Mouse (Mus musculus): Measurements from ENCODE around the gene Itpripl1.
"Not testable (repeated sequence)": the region's sequence is repeated elsewhere in the genome, so short reads cannot be mapped to it uniquely, and the experiment has no call there.

Itpripl1 gene

GRCm38 (mm10) chr2:127092000-127092399 lies 51.2 kb downstream of the Itpripl1 start:
- no peak for DNase-seq (ENCODE audit: low spot score)

GRCm38 (mm10) chr2:127090151-127090550 lies 53.1 kb downstream of the Itpripl1 start:
- DNase-seq (ENCODE audit: low spot score) = not testable (repeated sequence)
